Mouse (Mus musculus): ENCODE measurements at regions not wholly inside any gene's neighbourhood (a gene's known extent, or its start where the extent isn't known, plus 50 kb on each side); places are given as distances from the start of the nearest gene placed in this dataset.

DNA sequence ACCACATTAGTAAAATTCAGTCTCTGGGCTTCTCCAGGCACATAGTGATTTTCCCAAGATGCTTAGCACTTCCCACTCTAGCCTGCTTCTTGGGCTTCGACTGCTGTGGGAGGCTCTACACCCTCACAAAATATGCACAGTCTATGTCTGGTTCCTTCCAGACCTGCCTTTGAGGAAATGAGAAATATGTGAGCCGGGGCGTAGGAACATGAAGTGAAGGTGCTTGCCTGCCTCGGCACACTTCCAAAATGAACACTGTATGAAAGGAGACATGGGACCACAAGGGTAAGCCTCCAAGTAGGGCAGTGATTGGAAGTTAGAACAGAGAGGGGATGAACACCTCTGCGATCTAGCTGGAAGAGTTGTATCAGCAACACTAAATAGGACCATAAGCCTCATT, 54.5 kb downstream of the Gm10260 start:
- no peaks in the 10 kb centered on the region for H3K36me3 ChIP-seq (ENCODE audit: control insufficient read depth, insufficient read depth, low read length)
- H3K4me3 ChIP-seq (ENCODE audit: control insufficient read depth, low read depth, low read length): no peak overlapping the region
- no peaks in the 10 kb centered on the region for H3K27me3 ChIP-seq (ENCODE audit: control insufficient read depth, insufficient read depth, low read length)
- no peak overlapping the region for H3K27ac ChIP-seq (ENCODE audit: control insufficient read depth, insufficient read depth, low read depth, low read length)
- TF ChIP-seq POLR2A (IDR thresholded peaks at IDR 0.05; ENCODE audit: control insufficient read depth, low read depth, low read length) (no peak), CTCF (IDR thresholded peaks at IDR 0.05; ENCODE audit: control insufficient read depth, insufficient read depth, insufficient replicate concordance, low read depth, low read length) (no peak)
- no peaks in the 10 kb centered on the region for H3K4me1 ChIP-seq (ENCODE audit: control insufficient read depth, insufficient read depth, low read length)

DNA sequence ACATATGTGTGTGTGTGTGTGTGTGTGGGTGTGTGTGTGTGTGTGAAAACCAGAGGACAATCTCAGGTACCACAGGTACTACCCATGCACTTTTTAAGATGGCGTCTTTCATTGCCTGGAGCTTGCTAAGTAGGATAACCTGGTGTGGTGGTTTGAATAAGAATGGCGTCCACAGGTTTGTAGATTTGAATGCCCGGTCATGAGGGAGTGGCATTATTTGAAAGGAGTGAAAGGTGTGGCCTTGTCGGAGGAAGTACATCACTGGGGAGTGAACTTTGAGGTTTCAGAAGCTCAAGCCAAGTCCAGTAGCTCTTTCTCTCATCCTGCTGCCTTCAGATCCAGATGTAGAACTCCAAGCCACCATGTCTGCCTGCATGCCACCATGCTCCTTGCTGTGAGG, 55.9 kb downstream of the Gm10260 start:
- no peak overlapping the region for H3K4me3 ChIP-seq (ENCODE audit: control insufficient read depth, low read depth, low read length)
- no peak for TF ChIP-seq CTCF (IDR thresholded peaks at IDR 0.05; ENCODE audit: control insufficient read depth, insufficient read depth, insufficient replicate concordance, low read depth, low read length)
- no peak for TF ChIP-seq POLR2A (IDR thresholded peaks at IDR 0.05; ENCODE audit: control insufficient read depth, low read depth, low read length)
- no peaks in the 10 kb centered on the region for H3K27me3 ChIP-seq (ENCODE audit: control insufficient read depth, insufficient read depth, low read length)
- H3K4me1 ChIP-seq (ENCODE audit: control insufficient read depth, insufficient read depth, low read length): no peaks in the 10 kb centered on the region
- no peak overlapping the region for H3K27ac ChIP-seq (ENCODE audit: control insufficient read depth, insufficient read depth, low read depth, low read length)
- H3K36me3 ChIP-seq (ENCODE audit: control insufficient read depth, insufficient read depth, low read length): no peaks in the 10 kb centered on the region

DNA sequence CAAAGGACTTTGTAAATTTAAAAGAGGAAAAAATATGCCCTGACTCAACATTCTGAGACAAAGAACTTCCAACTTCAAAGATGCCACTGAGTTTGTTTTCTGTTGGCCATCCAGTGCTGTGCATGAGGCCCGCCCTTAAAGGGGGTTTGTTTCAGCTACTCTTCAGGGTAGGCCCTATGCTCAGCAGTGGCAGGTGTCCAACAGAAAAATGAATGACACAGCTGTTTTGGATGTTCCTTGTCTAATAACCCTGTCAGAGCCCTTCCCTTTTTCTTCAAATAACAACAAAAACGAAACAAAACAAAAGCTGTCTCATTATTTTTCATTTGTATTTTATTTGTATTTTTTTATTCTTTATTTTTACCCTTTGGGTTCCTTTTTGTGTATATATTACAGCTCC, 61.5 kb downstream of the Gm10260 start:
- no peaks in the 10 kb centered on the region for H3K36me3 ChIP-seq (ENCODE audit: control insufficient read depth, insufficient read depth, low read length)
- H3K27ac ChIP-seq (ENCODE audit: control insufficient read depth, insufficient read depth, low read depth, low read length): no peak overlapping the region
- no peak for TF ChIP-seq CTCF (IDR thresholded peaks at IDR 0.05; ENCODE audit: control insufficient read depth, insufficient read depth, insufficient replicate concordance, low read depth, low read length)
- no peak for TF ChIP-seq POLR2A (IDR thresholded peaks at IDR 0.05; ENCODE audit: control insufficient read depth, low read depth, low read length)
- no peaks in the 10 kb centered on the region for H3K27me3 ChIP-seq (ENCODE audit: control insufficient read depth, insufficient read depth, low read length)
- H3K4me1 ChIP-seq (ENCODE audit: control insufficient read depth, insufficient read depth, low read length): no peaks in the 10 kb centered on the region
- no peak overlapping the region for H3K4me3 ChIP-seq (ENCODE audit: control insufficient read depth, low read depth, low read length)

DNA sequence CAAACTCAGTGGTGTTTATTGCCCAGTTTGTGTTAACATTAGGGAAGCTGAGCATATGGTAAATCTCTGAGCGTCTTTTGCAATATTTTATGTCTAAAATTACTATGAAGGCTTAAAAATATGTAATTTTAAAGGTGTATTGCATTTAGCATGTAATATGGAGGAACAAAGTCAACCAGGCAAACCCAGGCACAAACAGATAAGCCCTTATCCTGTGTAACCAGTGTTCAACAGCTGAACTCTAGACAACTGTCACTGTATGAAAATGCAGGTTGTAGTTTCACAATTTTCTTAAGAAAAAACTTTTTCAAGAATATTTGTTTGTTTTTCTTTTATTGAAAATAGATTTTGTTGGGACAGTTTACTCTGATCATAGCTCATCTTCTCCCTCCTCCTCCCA, 62.1 kb downstream of the Gm10260 start:
- no peak overlapping the region for H3K4me3 ChIP-seq (ENCODE audit: control insufficient read depth, low read depth, low read length)
- TF ChIP-seq CTCF (IDR thresholded peaks at IDR 0.05; ENCODE audit: control insufficient read depth, insufficient read depth, insufficient replicate concordance, low read depth, low read length): no peak
- no peaks in the 10 kb centered on the region for H3K27me3 ChIP-seq (ENCODE audit: control insufficient read depth, insufficient read depth, low read length)
- no peak overlapping the region for H3K27ac ChIP-seq (ENCODE audit: control insufficient read depth, insufficient read depth, low read depth, low read length)
- no peaks in the 10 kb centered on the region for H3K36me3 ChIP-seq (ENCODE audit: control insufficient read depth, insufficient read depth, low read length)
- H3K4me1 ChIP-seq (ENCODE audit: control insufficient read depth, insufficient read depth, low read length): no peaks in the 10 kb centered on the region

DNA sequence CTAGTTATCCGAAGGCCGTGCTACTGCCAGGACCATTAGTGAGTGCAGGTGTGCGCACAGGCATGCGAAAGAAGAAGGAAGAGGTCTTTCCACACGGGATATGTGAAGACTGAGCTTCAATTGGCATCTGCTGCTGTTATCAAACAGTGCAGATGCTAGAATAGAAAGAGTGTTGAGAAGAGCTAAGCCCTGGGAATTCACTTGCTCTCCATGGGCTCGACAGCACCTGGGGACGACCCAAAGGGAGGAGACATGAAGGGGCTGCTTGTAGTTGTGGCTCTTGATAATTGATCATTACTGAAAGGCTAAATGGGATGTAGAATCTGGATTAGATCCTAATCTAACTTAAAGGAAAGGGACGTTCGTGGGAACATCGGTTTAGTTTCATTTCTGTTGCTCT, 63.2 kb downstream of the Gm10260 start:
- H3K4me1 ChIP-seq (ENCODE audit: control insufficient read depth, insufficient read depth, low read length): no peaks in the 10 kb centered on the region
- TF ChIP-seq POLR2A (IDR thresholded peaks at IDR 0.05; ENCODE audit: control insufficient read depth, low read depth, low read length) (no peak), CTCF (IDR thresholded peaks at IDR 0.05; ENCODE audit: control insufficient read depth, insufficient read depth, insufficient replicate concordance, low read depth, low read length) (no peak)
- H3K4me3 ChIP-seq (ENCODE audit: control insufficient read depth, low read depth, low read length): no peak overlapping the region
- H3K36me3 ChIP-seq (ENCODE audit: control insufficient read depth, insufficient read depth, low read length): no peaks in the 10 kb centered on the region
- H3K27ac ChIP-seq (ENCODE audit: control insufficient read depth, insufficient read depth, low read depth, low read length): no peak overlapping the region
- H3K27me3 ChIP-seq (ENCODE audit: control insufficient read depth, insufficient read depth, low read length): no peaks in the 10 kb centered on the region

DNA sequence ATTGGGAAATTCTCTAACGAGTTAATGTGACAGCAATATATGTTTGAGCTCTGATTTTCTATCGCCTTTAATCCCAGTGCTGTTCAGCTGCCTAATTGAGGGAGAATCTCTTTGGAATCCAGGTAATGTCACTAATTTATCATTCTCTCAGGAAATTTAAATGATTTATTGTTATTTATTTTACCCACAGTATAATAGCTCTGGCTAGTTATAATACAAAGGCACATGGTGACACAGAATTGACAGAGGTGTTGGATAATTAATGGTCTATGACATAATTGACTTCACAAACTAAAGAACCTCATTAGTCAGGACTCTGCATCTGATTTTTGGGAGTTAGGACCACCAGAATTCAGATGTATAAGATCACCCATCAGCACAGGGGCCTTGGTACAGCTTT, 65.4 kb downstream of the Gm10260 start:
- Histone ChIP-seq H3K27ac (ENCODE audit: control insufficient read depth, insufficient read depth, low read depth, low read length) (no peak overlapping the region), H3K4me3 (ENCODE audit: control insufficient read depth, low read depth, low read length) (no peak overlapping the region), H3K36me3 (ENCODE audit: control insufficient read depth, insufficient read depth, low read length) (no peaks in the 10 kb centered on the region), H3K4me1 (ENCODE audit: control insufficient read depth, insufficient read depth, low read length) (no peaks in the 10 kb centered on the region), H3K27me3 (ENCODE audit: control insufficient read depth, insufficient read depth, low read length) (no peaks in the 10 kb centered on the region)
- TF ChIP-seq CTCF (IDR thresholded peaks at IDR 0.05; ENCODE audit: control insufficient read depth, insufficient read depth, insufficient replicate concordance, low read depth, low read length) (no peak), POLR2A (IDR thresholded peaks at IDR 0.05; ENCODE audit: control insufficient read depth, low read depth, low read length) (no peak)

DNA sequence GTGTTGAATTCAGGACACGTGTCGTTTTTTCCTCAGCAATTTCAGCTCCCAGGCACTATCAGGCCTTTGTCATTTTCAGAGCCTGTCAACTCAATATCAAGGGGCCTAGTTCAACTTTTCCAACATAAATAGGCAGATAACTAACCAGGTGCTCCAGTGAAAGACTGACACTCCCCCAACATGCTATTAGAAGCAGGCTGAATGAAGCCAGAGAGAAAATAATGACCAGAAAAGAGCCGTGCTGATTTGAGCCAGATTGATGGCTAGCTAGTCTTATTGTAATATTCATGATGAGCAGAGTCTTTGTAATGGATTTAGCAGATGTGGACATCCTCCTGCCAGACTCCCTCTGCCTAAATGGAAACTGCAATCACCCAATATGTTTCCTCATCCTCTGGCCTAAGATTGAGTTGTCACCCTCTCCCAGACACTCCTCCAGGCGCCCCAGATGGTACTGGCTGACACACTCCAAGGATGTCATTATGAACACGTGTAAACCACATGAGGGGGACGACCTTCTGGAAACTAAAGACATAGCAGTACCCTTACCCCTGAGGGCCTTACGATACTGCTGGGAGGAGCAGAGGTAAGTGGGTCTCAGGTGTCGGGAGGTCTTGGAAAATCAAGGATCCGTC, 66.0 kb downstream of the Gm10260 start:
- Histone ChIP-seq H3K36me3 (ENCODE audit: control insufficient read depth, insufficient read depth, low read length) (no peaks in the 10 kb centered on the region), H3K4me1 (ENCODE audit: control insufficient read depth, insufficient read depth, low read length) (no peaks in the 10 kb centered on the region), H3K27ac (ENCODE audit: control insufficient read depth, insufficient read depth, low read depth, low read length) (no peak overlapping the region), H3K27me3 (ENCODE audit: control insufficient read depth, insufficient read depth, low read length) (no peaks in the 10 kb centered on the region), H3K4me3 (ENCODE audit: control insufficient read depth, low read depth, low read length) (no peak overlapping the region)
- TF ChIP-seq POLR2A (IDR thresholded peaks at IDR 0.05; ENCODE audit: control insufficient read depth, low read depth, low read length) (no peak), CTCF (IDR thresholded peaks at IDR 0.05; ENCODE audit: control insufficient read depth, insufficient read depth, insufficient replicate concordance, low read depth, low read length) (no peak)
